Mouse (Mus musculus) kidney, embryonic 16.5 days (tissue): ENCODE data around the gene Zfp827. TPM values are rescaled to one million over a fixed set of nuclear protein-coding genes. Genes with fewer than 3 reads are reported as not detected.
A peak's percentile ranks its signal among the peaks of the same experiment; 100 is the strongest.

Experiments
- ATAC-seq: fragments of 200-750 bp; cut with Nextera tagmentation; 2 replicates; pipeline ENCODE4 v1.8.0; 2017; ENCODE audit warnings: moderate TSS enrichment; ENCODE audit not compliant: low FRiP score, low TSS enrichment
- H3K27ac ChIP-seq: fragments of 300-500 bp; sonication (generic); 2 replicates; pipeline ENCODE4 v1.5.1; 2014; ENCODE audit warnings: low read length
- H3K27me3 ChIP-seq: fragments of 300-500 bp; sonication (generic); 2 replicates; pipeline ENCODE4 v1.6.1; 2014; ENCODE audit warnings: low read length, control low read depth, mixed read lengths; ENCODE audit not compliant: insufficient read depth
- H3K36me3 ChIP-seq: fragments of 300-500 bp; sonication (generic); 2 replicates; pipeline ENCODE4 v1.6.1; 2014; ENCODE audit warnings: low read length, control low read depth, mixed read lengths; ENCODE audit not compliant: insufficient read depth
- H3K4me1 ChIP-seq: fragments of 300-500 bp; sonication (generic); 2 replicates; pipeline ENCODE4 v1.6.1; 2014; ENCODE audit warnings: low read length, control low read depth, mixed read lengths; ENCODE audit not compliant: insufficient read depth
- H3K4me2 ChIP-seq: fragments of 300-500 bp; sonication (generic); replicated peaks from 2 replicates; pipeline ENCODE4 v1.6.1; 2014; ENCODE audit warnings: low read depth, low read length
- H3K4me3 ChIP-seq: fragments of 300-500 bp; sonication (generic); 2 replicates; pipeline ENCODE4 v1.5.1; 2014; ENCODE audit warnings: mild to moderate bottlenecking, low read length
- H3K9ac ChIP-seq: fragments of 300-500 bp; sonication (generic); replicated peaks from 2 replicates; pipeline ENCODE4 v1.6.1; 2014; ENCODE audit warnings: low read length
- H3K9me3 ChIP-seq: fragments of 300-500 bp; sonication (generic); 2 replicates; pipeline ENCODE4 v1.6.1; 2016; ENCODE audit warnings: low read length, control low read depth
- WGBS: fragments of 180-500 bp; shearing (Covaris S2); extraction: QIAGEN DNeasy Blood & Tissue Kit; methylation state at CpG from one replicate; pipeline ENCODE4 v1.1.7; 2014; 5-methylcytosine and 5-hydroxymethylcytosine counted together
- polyA plus RNA-seq: library from polyadenylated mRNA; unstranded; fragments of >200 nt; fragmentation: Nextera tagmentation; extraction: Ambion mirVana; gene quantifications from 2 replicates; pipeline ENCODE4 v1.2.1, GENCODE M21; 2015

The Zfp827 gene
- polyA plus RNA-seq, 1 experiment from 2014 or later, result 6.9 TPM

GRCm38 (mm10) chr8:79030326-79031265 is 2.4 kb downstream of the Zfp827 start:
- ATAC-seq, result peak; percentile 24; the same call in 1 of the 2 replicates
- H3K4me3 ChIP-seq, result peak overlapping the region; percentile 91
- peak overlapping the region; percentile 100 for H3K9ac ChIP-seq
- peak overlapping the region; percentile 100 for H3K27ac ChIP-seq
- H3K27me3 ChIP-seq, result no peaks in the 10 kb centered on the region
- peak overlapping the region; percentile 82 for H3K4me2 ChIP-seq
- 0% methylated on average over 49 of the region's 62 CpGs for WGBS
- peaks cover 32% of the 10 kb centered on the region for H3K4me1 ChIP-seq
- H3K9me3 ChIP-seq, result no peaks in the 10 kb centered on the region
- no peaks in the 10 kb centered on the region for H3K36me3 ChIP-seq

- WGBS, result 76% methylated on average over 7 of the region's 7 CpGs
- ATAC-seq, result no peak
- H3K4me1 ChIP-seq, result peaks cover 15% of the 10 kb centered on the region
- H3K4me3 ChIP-seq, result no peak overlapping the region
- no peaks in the 10 kb centered on the region for H3K9me3 ChIP-seq
- no peak overlapping the region for H3K27ac ChIP-seq
- H3K27me3 ChIP-seq, result no peaks in the 10 kb centered on the region
- no peak overlapping the region for H3K9ac ChIP-seq
- H3K4me2 ChIP-seq, result no peak overlapping the region
- no peaks in the 10 kb centered on the region for H3K36me3 ChIP-seq
Observed at GRCm38 (mm10) chr8:79037532-79037931, 9.3 kb downstream of the Zfp827 start.

- no peak overlapping the region for H3K4me3 ChIP-seq
- no peaks in the 10 kb centered on the region for H3K27me3 ChIP-seq
- no peaks in the 10 kb centered on the region for H3K36me3 ChIP-seq
- H3K4me2 ChIP-seq, result no peak overlapping the region
- peaks cover 12% of the 10 kb centered on the region for H3K4me1 ChIP-seq
- no peaks in the 10 kb centered on the region for H3K9me3 ChIP-seq
- H3K9ac ChIP-seq, result no peak overlapping the region
- ATAC-seq, result no peak
- no peak overlapping the region for H3K27ac ChIP-seq
- WGBS, result 83% methylated on average over 7 of the region's 7 CpGs
Observed at GRCm38 (mm10) chr8:79037991-79038390, 9.8 kb downstream of the Zfp827 start.

GRCm38 (mm10) chr8:79041429-79041828 is 13.2 kb downstream of the Zfp827 start:
- Histone ChIP-seq H3K4me1 (no peaks in the 10 kb centered on the region), H3K27ac (no peak overlapping the region), H3K9me3 (no peaks in the 10 kb centered on the region), H3K4me2 (no peak overlapping the region), H3K9ac (no peak overlapping the region), H3K36me3 (no peaks in the 10 kb centered on the region), H3K4me3 (no peak overlapping the region), H3K27me3 (no peaks in the 10 kb centered on the region)
- ATAC-seq, result no peak
- WGBS, result 87% methylated on average over 3 of the region's 3 CpGs

- Histone ChIP-seq H3K9ac (no peak overlapping the region), H3K27me3 (no peaks in the 10 kb centered on the region), H3K27ac (no peak overlapping the region), H3K4me2 (no peak overlapping the region), H3K4me3 (no peak overlapping the region), H3K4me1 (no peaks in the 10 kb centered on the region), H3K36me3 (no peaks in the 10 kb centered on the region), H3K9me3 (no peaks in the 10 kb centered on the region)
- WGBS, result 75% methylated on average over 3 of the region's 3 CpGs
- ATAC-seq, result no peak
Observed at GRCm38 (mm10) chr8:79042252-79042651, 14.0 kb downstream of the Zfp827 start.

- WGBS, result 93% methylated on average over 5 of the region's 5 CpGs
- Histone ChIP-seq H3K36me3 (no peaks in the 10 kb centered on the region), H3K4me1 (no peaks in the 10 kb centered on the region), H3K9me3 (no peaks in the 10 kb centered on the region), H3K27me3 (no peaks in the 10 kb centered on the region), H3K4me2 (no peak overlapping the region), H3K27ac (no peak overlapping the region), H3K4me3 (no peak overlapping the region), H3K9ac (no peak overlapping the region)
- ATAC-seq, result no peak
Observed at GRCm38 (mm10) chr8:79044673-79045072, 16.4 kb downstream of the Zfp827 start.

- 86% methylated on average over 4 of the region's 4 CpGs for WGBS
- Histone ChIP-seq H3K36me3 (no peaks in the 10 kb centered on the region), H3K27me3 (no peaks in the 10 kb centered on the region), H3K27ac (no peak overlapping the region), H3K9me3 (no peaks in the 10 kb centered on the region), H3K9ac (no peak overlapping the region), H3K4me2 (no peak overlapping the region), H3K4me3 (no peak overlapping the region), H3K4me1 (no peaks in the 10 kb centered on the region)
- ATAC-seq, result no peak
Observed at GRCm38 (mm10) chr8:79046659-79047058, 18.4 kb downstream of the Zfp827 start.

DNA sequence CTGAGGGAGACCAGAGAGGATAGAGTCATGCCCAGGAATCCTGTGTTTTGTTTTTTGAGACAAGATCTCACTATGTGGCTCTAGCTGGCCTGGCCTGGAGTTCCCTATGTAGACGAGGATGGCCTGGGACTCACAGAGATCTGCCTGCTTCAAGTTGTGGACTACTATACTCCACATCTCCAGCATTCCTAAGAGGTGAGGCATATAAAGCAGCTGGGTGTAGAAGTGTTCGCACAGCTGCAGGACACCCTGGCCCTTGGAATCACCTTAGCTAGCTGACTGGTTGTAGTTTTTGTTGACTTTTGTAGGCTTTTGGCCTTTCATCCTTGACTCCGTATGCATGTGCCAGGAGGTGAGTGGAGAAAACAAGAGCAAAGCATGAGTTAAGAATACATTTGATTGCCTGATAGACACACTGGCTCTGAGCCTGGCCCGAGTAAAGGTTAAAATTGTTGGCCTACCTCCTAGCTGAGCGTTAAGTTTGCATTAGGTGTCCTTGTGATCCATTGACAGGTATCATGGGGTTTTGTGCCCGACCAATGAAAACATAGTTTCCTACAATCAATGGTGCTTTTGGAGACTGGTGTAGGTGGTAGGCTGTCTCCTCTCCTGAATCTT is 20.3 kb downstream of the Zfp827 start:
- no peaks in the 10 kb centered on the region for H3K36me3 ChIP-seq
- H3K4me2 ChIP-seq, result no peak overlapping the region
- no peaks in the 10 kb centered on the region for H3K4me1 ChIP-seq
- H3K27me3 ChIP-seq, result no peaks in the 10 kb centered on the region
- H3K9me3 ChIP-seq, result no peaks in the 10 kb centered on the region
- no peak overlapping the region for H3K4me3 ChIP-seq
- no peak for ATAC-seq
- H3K27ac ChIP-seq, result no peak overlapping the region
- no peak overlapping the region for H3K9ac ChIP-seq
- 82% methylated on average over 6 of the region's 6 CpGs for WGBS

DNA sequence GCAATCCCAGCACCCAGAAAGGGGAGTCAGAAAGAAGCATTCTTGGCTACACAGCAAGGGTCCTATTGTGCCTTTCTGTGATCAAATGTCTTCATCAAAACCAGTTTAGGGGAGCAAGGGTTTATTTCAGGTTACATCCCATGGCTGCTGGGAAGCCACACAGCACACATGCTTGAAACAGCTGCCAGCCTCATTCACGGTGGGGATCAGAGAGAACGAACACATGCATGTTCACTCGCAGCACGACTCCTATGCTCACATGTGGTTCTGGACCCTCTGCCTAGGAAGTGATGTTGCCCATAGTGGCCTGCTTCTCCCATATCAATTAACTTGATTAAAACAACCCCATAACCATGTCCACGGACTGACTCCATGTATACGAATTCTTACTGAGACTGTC is 26.0 kb downstream of the Zfp827 start:
- H3K9me3 ChIP-seq, result no peaks in the 10 kb centered on the region
- no peak overlapping the region for H3K27ac ChIP-seq
- H3K9ac ChIP-seq, result no peak overlapping the region
- H3K4me1 ChIP-seq, result peaks cover 2% of the 10 kb centered on the region
- ATAC-seq, result no peak
- H3K36me3 ChIP-seq, result no peaks in the 10 kb centered on the region
- no peak overlapping the region for H3K4me2 ChIP-seq
- 87% methylated on average over 6 of the region's 6 CpGs for WGBS
- no peaks in the 10 kb centered on the region for H3K27me3 ChIP-seq
- H3K4me3 ChIP-seq, result no peak overlapping the region

DNA sequence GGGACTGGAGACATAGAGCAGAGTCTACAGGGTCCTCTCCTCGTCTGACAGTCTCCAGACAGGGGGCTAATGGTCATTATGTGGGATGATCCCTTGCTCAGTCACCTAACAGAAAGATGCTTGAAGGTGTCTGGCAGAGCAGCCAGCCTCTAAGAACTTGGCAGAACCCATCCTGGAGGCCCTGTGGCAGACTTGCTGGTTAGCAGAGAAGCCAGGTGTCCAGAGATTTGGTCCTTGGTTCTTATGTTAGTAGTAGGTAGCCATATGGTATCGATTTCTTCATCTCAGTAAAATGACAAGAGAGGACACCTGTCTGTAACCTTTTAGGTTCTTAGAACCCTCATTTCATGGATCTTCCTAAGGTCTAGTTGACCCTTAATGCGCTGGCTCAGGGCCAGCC is 28.9 kb downstream of the Zfp827 start:
- H3K36me3 ChIP-seq, result peaks cover 12% of the 10 kb centered on the region; the same call in 1 of the 2 replicates
- no peak for ATAC-seq
- no peaks in the 10 kb centered on the region for H3K27me3 ChIP-seq
- H3K4me2 ChIP-seq, result no peak overlapping the region
- no peak overlapping the region for H3K9ac ChIP-seq
- H3K4me1 ChIP-seq, result peaks cover 5% of the 10 kb centered on the region
- 72% methylated on average over 3 of the region's 3 CpGs for WGBS
- no peak overlapping the region for H3K4me3 ChIP-seq
- no peaks in the 10 kb centered on the region for H3K9me3 ChIP-seq
- no peak overlapping the region for H3K27ac ChIP-seq
